Mouse (Mus musculus) liver, adult (tissue): ENCODE data around the gene Gm21962.

Experiments used
- GATA4 ChIP-seq: IDR thresholded peaks from 2 replicates; pipeline ENCODE4 v1.6.1; 2014; ENCODE audit warnings: mild to moderate bottlenecking, low read length; ENCODE audit not compliant: insufficient replicate concordance

Gm21962 gene

DNA sequence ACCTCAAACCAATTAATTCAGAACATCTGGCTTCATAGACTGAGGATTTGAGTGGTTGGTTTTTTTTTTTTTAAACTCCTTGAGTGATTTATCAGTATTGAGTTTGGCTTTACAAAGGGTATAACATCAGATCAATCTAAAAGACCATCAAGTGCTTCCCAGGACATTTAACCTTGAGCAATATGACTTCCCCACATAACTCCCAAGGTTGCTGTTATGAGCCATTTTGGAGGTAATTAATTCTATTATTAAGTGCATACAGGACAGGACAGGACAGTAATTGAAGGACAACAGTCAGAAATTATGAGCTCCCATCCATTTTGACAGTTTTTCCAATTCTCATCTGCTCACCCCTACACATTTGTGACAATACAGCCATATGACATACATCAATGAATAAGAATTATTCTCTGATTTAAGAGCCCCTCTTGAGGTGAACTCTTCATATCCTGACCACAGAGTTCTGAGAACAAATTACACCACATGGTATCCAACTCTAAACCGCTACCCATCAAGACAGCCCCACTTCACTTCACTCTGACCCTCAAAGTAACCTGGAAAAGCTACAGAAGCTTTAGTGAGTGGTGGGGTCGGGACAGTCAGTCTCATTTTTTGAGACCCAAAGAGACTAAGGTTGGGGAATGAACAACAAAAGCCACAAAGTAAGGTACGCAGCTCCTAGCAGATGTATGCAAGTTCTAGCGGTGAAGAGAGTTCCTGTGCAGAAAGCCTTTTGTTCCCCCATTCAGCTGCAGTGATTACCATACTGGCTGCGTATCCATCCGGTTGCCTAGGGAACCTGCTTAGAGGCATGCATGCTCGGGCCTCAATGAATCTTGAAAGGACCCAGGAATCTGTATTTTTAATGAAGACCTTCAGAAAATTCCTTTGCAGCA, 11.8 kb downstream of the Gm21962 start:
- no peak for TF ChIP-seq GATA4

DNA sequence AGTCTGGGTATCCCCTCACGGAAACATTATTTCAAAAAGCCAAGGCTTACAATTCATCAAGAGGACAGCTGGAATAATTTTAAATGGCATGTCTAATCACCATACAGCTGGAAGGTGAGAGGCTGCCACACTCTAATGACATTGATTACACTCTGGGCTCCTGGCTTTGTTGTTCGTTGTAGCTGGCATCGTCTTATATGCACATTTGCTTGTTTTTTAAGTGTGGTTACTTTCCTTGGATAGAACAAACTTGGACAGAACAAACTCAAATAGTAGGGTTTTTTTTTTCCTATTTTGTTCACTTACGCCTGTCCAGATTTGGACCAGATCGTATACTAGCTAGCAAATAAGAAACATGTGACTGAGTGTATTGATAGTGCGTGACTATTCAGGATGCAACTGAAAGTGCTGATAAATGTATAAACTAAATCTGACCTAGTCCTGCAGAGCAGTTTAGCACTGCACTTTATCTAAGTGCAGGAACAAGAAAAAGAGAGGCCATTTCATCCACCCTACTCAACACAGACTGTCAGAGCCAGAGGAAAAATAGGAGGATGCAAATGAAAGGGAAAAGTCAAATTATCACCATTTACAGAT, 12.6 kb downstream of the Gm21962 start:
- no peak for TF ChIP-seq GATA4

DNA sequence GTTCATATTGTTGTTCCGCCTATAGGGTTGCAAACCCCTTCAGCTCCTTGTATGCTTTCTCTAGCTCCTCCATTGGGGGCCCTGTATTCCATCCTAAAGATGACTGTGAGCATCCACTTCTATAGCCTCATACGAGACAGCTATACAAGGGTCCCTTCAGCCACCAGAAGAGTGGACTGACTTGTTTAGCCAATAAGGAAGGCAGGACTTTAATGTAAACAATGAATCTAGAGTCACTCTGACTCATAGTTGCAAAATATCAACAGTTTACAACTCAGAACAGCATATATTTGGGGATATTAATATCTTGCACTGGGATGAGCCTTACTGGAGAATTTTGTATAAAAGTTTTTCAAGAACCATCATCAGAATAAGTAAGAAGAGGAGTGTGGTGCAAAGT, 15.6 kb downstream of the Gm21962 start:
- TF ChIP-seq GATA4 = no peak

DNA sequence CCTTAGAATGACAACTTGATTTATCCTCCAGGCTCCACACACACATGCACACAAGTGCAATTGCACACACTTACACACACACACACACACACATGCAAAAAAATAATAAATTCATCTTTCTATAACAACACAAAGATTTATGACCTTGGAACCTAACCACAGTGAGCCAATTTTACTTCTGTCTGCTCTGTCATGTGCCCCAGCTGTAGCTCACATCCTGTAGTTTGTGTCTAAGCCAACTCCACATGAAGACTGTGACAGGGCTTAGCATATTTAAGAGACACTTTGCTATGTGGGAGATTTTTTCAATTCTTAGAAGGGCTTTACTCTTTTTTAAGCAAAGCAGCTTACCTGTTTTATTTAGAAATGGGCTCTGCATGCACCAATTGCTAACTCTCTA, 20.2 kb downstream of the Gm21962 start:
- TF ChIP-seq GATA4 = no peak

DNA sequence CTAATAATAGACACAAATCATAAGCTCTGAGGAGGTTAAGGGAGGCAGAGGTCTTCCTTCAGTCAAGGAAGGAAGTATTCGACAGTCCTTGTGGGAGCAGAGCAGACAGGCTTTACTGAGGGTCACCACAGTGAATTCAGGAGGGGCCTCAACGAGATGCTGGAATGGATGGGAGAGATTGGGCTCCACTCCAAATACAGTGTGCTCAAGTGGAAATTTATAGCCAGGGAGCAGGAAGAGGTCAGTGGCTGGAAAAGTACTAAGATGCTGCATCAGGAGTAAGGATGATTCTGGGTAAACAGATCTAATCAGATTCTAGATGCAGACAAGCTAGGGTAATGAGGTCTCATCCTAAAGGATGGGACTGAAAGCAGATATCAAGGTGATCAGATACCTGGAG, 44.6 kb downstream of the Gm21962 start:
- TF ChIP-seq GATA4 = no peak

DNA sequence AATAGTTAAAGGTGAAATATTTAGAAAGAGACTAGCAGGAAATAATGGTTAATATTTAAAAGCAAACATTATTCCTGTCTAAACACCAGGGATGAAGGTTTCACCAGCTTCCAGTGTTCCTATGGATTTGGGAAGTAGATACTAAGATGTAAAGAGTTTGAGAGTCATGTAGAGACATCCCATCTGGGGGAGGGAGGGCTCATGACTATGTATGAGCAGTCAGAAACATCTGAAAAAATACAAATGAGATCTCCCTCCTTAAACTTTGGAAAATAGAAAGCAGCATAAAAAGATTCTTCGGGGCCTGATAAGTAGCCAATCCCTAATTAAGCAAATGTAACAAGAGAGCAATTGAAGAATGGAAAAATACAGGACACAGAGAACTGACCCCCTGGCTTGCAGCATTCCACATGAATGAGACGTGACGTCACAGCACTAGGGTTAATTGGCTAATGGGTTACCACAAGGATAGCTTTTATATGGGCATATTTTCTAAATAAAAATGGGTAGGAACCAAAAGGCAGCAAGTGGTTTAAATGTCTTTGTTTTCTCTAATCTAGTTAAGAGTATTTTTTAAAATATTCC, 45.3 kb downstream of the Gm21962 start:
- TF ChIP-seq GATA4 = no peak
